Mouse (Mus musculus) left cerebral cortex, postnatal 14 days (tissue): ENCODE measurements at regions not wholly inside any gene's neighbourhood (a gene's known extent, or its start where the extent isn't known, plus 50 kb on each side); places are given as distances from the start of the nearest gene placed in this dataset.

ENCODE experiments used
- DNase-seq, 2 experiments: peaks; one replicate each; pipeline ENCODE4 v3.0.0; 2021 to 2022; ENCODE audit warnings: low spot score in 2 of 2, mixed read lengths in 1 of 2
- intact Hi-C: fragments of 180-260 bp; cut with DNase I; formaldehyde crosslinking; loops from one replicate; pipeline ENCODE4 v1.15.1; 2025

- DNase-seq, result no peak
- intact Hi-C loops, result no loop called here
Observed at GRCm38 (mm10) chr1:35848160-35848954, 219.8 kb upstream of the Hs6st1 start.

GRCm38 (mm10) chr1:35849406-35850190 lies 218.6 kb upstream of the Hs6st1 start:
- intact Hi-C loops, result no loop called here
- DNase-seq, result peak in 1 of 2 experiments; percentile 71

- intact Hi-C loops, result no loop called here
- peak in 1 of 2 experiments; percentile 69 for DNase-seq
Observed at GRCm38 (mm10) chr1:35850191-35850545, 218.0 kb upstream of the Hs6st1 start.

GRCm38 (mm10) chr1:35850566-35851085 lies 217.6 kb upstream of the Hs6st1 start:
- no peak for DNase-seq
- intact Hi-C loops, result no loop called here

GRCm38 (mm10) chr1:35851681-35852409 lies 216.4 kb upstream of the Hs6st1 start:
- intact Hi-C loops, result no loop called here

GRCm38 (mm10) chr1:35853018-35853417 lies 215.2 kb upstream of the Hs6st1 start:
- intact Hi-C loops, result no loop called here
- no peak for DNase-seq

More at GRCm38 (mm10) chr1:35851681-35852409, 216.4 kb upstream of the Hs6st1 start:
- no peak for DNase-seq

GRCm38 (mm10) chr1:35855650-35856049 lies 212.6 kb upstream of the Hs6st1 start:
- intact Hi-C loops, result no loop called here
- DNase-seq, result no peak

- DNase-seq, result no peak
- intact Hi-C loops, result no loop called here
Observed at GRCm38 (mm10) chr1:35858342-35858741, 209.9 kb upstream of the Hs6st1 start.

- DNase-seq, result no peak
- intact Hi-C loops, result no loop called here
Observed at GRCm38 (mm10) chr1:35860779-35861178, 207.4 kb upstream of the Hs6st1 start.

- no peak for DNase-seq
- intact Hi-C loops, result no loop called here
Observed at GRCm38 (mm10) chr1:35862196-35862595, 206.0 kb upstream of the Hs6st1 start.

- no peak for DNase-seq
- intact Hi-C loops, result no loop called here
Observed at GRCm38 (mm10) chr1:35862661-35863060, 205.5 kb upstream of the Hs6st1 start.

- intact Hi-C loops, result no loop called here
- peak; percentile 33 to 38 for DNase-seq
Observed at GRCm38 (mm10) chr1:35864246-35864645, 204.0 kb upstream of the Hs6st1 start.

GRCm38 (mm10) chr1:35865263-35865662 lies 202.9 kb upstream of the Hs6st1 start:
- intact Hi-C loops, result no loop called here
- no peak for DNase-seq

GRCm38 (mm10) chr1:35866643-35867042 lies 201.6 kb upstream of the Hs6st1 start:
- intact Hi-C loops, result no loop called here
- DNase-seq, result no peak

GRCm38 (mm10) chr1:35869381-35870143 lies 198.6 kb upstream of the Hs6st1 start:
- intact Hi-C loops, result loop anchor here (10.0 kb wide), 1 partner anchor 195 kb away; the partner anchor contains the start of gene Hs6st1
- peak; percentile 87 to 95 for DNase-seq

GRCm38 (mm10) chr1:35870144-35870827 lies 197.9 kb upstream of the Hs6st1 start:
- DNase-seq, result no peak
- intact Hi-C loops, result loop anchor here (10.0 kb wide), 1 partner anchor 195 kb away; the partner anchor contains the start of gene Hs6st1

- DNase-seq, result no peak
- intact Hi-C loops, result loop anchor here (10.0 kb wide), 1 partner anchor 192 kb away; the partner anchor contains the start of gene Hs6st1
Observed at GRCm38 (mm10) chr1:35873038-35873437, 195.2 kb upstream of the Hs6st1 start.

GRCm38 (mm10) chr1:35875210-35875811 lies 192.9 kb upstream of the Hs6st1 start:
- intact Hi-C loops, result loop anchor here (10.0 kb wide), 1 partner anchor 189 kb away; the partner anchor contains the start of gene Hs6st1
- no peak for DNase-seq
